Mouse (Mus musculus) thymus, postnatal 0 days (tissue): ENCODE results near the gene Crtam. TPM values are rescaled to one million over a fixed set of nuclear protein-coding genes. Genes with fewer than 3 reads are reported as not detected.

ENCODE experiments used
- polyA plus RNA-seq: library from polyadenylated mRNA; unstranded; fragments of >200 nt; fragmentation: Nextera tagmentation; extraction: Ambion mirVana; gene quantifications from 2 replicates; pipeline ENCODE4 v1.2.1, GENCODE M21; 2015

Crtam gene
- polyA plus RNA-seq, 1 experiment from 2014 or later, result 0.72 TPM

Other genes starting within 250 kb of the Crtam start
- 1,839 and 2,551 TPM in 2 replicates for gene Hspa8, start 203.6 kb downstream of the Crtam start, polyA plus RNA-seq
- not detected in 2 replicates for gene Bsx, start 130.5 kb downstream of the Crtam start, polyA plus RNA-seq
- gene Jhy, start 40.5 kb downstream of the Crtam start, polyA plus RNA-seq, result 0.18 and 0.20 TPM in 2 replicates
- 4.0 TPM in 2 replicates for gene Ubash3b, start 157.1 kb upstream of the Crtam start, polyA plus RNA-seq